Mouse (Mus musculus) layer of hippocampus, adult 11-12 months (tissue): ENCODE results near the gene Slamf7.
"Not testable (repeated sequence)": the region's sequence is repeated elsewhere in the genome, so short reads cannot be mapped to it uniquely, and the experiment has no call there.

Source experiments
- DNase-seq: peaks from one replicate; pipeline ENCODE4 v3.0.0; 2022; ENCODE audit warnings: low spot score

The Slamf7 gene

DNA sequence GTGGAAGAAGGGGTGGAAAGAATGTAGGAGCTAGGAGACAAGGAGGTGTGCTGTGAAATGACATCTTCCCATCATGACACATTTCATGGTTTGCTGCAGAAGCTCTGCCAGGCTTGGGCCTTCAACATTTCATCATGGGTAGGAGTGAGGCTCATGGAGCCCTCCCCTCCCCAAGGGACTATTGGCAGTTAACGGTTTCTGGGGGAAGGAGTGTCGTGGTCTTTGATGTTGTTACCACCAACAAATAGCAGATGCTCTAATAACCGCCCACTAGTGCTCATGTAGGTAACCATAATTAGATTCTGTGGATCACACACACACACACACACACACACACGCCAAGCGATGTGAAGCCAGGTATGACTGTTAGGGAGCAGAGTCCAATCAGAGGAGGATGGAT is at the start of gene Slamf7:
Gene Slamf7, minus strand, starts transcription at position 302 of the 400 bp plus-strand sequence.
- DNase-seq = no peak

DNA sequence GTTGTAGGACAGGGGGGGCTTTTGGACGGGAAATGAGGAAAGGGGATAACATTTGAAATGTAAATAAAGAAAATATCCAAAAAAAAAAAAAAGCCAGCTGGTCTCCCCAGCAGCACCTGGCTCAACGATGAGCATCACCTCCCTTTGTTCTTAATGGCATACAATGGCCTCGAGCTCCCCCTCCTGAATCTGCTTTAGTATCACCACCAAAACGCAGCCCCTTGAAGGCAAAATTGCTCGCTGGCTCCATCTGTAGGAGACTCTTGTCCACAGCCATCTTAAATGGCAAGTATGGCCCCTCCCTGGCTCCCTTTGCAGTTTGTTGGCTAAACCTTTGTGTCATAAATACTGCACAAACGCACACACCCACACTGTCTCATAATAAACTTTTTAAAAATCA is 46.1 kb upstream of the Slamf7 start:
- DNase-seq = peak; percentile 32

DNA sequence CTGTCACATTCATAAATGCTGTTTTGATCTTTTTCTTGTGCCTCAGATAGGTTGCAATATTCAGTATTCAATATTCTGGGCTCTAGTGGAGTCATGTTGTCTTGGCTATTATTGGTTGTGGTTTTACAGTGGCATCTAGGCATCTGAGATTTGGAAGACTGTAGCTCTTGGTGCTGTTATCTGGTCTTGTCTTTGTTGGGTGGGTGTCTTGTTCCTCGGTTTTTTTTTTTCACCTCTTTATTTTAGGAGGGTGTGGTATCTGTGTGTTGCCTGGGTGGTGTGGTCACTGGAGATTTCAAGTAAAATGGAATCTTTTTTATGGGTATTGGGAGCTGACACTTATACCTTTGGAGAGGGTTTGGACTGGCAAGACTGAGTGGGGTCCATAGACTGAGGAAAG is 41.1 kb upstream of the Slamf7 start:
- DNase-seq = no peak

DNA sequence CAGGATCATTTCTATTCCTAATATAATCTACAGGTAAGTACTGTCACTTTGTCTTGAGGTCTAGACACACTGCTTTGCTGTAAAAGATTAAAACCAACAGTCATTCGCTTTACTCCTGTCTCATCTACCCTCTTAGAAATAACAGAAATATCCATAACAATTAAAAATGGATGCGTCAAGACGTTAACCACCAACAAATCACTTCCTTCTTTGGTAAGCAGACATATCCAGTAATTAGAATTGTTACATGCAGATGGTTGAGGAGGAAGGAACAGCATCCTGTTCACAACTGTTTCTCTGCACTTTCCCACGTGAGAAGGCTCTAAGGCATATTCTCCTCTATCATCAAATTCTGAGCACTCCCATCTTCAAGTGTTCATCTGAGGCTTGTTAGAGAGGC is 34.5 kb upstream of the Slamf7 start:
- no peak for DNase-seq

DNA sequence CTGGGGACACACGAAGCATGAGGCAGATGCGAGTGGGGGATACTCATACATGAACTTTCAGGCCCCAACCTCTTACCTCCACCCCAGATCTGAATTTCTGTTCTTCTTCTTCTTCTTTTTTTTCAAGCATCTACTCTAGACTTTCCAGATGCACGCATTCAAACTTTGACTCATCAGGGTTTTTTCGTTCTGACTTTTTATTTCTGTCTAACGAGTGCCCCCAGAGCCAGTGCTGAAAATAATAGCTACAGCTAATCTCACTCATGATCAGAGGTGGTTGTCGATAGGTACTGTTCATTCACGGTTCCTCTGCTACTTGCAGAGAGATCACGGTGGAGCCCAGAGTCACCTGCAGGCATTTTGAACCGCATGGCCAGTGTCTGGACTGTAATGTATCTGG is 32.1 kb upstream of the Slamf7 start:
- DNase-seq = no peak

DNA sequence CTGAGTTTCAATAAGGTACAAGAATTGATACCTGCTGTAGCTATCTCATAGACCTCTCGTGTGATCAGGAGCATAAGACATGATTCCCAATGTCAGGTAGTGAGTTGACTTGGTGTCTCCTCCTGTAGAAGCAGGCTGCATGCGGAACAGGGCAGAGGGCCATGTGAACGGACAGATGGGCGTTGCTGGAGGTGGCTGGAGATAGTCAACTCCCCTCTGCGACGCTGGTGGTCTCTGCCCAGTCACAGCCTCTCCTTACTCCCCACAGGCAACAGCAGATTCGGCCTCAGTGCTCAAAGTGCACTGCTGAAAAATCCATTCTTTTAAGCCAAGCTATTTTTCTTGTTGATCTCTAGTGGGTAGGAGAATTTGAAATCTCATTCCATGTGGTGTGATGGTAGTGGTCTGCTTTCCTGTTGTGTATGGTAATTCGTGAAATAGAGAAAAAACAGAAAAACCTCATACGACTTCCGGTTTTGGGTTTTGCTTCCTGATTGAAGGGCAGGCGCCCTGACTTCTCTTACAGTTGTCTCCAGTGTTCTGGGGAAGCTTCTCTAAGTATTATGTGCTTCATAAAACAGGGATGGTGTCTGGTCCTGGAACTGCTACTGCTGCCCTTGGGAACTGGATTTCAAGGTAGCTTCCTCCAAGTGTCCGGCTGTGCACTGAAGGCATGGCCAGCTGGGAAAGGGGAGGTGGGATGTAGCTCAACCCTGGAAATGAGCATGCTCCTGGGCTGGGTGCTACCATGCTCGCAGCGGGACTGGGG is 28.9 kb upstream of the Slamf7 start, which contains the start of gene Cd48:
Gene Cd48, plus strand, starts transcription at position 479 of the 769 bp plus-strand sequence.
- DNase-seq = no peak

DNA sequence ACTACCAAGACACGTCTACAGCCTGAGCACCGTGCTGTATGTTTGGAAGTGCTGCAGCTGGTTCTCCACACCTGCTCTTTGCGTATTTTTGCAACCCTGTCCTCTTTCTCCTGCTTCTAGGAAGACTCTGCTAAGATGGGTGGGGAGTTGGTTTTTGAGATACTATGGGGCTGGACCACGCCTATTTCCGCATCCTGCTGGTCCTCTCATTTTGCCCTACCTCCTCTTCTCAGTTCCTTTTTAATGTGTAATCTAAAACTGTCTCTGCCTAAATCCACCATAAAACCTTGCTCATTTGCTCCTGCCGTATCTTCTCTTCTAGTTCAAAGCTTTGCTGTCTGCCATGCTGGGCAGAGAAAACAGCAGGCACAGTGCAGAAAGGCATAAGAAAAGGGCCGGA is 28.2 kb upstream of the Slamf7 start:
- DNase-seq = no peak

DNA sequence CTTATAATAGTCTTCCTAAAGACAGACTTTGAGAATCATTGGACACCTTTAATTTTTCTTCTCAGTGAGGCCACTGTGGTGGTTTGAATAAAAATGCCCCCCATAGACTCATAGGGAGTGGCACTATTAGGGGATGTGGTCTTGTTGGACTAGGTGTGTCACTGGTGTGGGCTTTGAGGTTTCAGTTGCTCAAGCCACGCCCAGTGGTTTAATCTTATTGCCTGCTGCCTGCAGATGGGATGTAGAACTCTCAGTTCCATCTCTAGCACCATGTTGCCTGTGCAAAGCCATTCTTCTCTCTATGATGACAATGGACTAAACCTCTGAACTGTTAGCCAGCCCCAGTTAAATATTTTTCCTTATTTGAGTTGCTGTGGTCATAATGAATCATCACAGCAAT is 24.9 kb upstream of the Slamf7 start:
- DNase-seq = no peak

DNA sequence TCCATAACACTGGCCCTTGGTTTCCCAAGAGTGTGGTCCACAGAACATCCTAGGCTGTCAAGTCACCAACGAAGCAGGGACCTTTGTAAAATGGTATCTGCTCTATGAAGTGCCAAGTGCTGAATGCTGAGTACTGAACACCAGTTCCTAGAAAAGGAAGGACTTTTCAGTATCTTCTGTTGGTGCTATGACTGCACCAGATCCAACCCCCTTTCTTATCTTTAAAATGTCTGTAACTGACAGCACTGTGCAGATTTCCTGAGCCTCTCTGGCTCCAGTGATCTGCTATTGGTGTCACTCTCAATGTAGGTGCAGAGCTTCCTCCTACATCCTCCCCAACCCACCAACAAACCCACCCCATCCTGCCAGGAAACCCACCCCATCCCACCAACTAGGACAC is 21.6 kb upstream of the Slamf7 start:
- no peak for DNase-seq

DNA sequence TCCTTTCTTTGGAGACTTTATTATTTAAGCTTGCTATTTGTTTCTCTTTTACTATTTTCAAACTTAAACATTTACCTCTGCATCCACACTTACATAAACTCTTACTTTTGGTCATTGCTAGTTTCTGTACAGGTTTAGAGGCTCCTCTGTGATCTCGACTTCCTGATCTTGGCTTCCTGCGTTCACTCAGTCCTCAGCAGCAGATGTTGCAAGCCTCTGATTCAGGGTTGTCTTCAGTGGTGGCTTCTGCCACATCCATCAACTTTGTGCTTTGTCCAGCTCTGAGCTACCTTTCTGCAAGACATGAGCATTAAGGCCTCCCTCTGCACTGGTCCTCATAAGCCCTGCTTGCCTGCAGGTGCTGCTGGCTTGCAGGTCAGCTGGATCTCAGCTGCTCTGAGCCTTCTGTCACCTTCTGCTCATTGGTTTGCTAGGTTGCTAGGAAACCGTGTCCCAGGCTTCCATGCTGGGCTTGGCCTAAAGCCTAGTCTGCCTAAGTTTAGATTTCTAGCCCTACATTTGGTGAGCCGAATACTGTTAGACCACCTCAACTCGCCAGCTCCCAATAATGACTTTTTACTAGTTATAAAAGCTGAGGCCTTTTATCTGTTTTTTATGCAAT is 20.1 kb upstream of the Slamf7 start:
- DNase-seq = peak; percentile 54

DNA sequence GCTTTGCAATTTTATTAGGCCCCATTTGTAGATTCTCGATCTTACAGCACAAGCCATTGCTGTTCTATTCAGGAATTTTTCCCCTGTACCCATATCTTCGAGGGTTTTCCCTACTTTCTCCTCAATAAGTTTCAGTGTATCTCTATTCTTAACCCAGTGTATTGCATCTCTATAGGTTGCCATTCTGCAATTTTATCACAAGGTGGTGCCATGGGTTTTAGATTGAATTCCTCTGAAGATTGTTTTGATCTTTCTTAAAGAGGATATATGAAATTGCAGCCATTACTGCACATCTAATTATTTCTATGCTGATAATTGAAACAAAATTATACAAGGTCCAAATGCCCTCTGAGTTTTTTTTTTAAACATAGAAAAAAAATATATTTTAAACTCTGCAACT is 19.6 kb upstream of the Slamf7 start:
- DNase-seq = not testable (repeated sequence)

DNA sequence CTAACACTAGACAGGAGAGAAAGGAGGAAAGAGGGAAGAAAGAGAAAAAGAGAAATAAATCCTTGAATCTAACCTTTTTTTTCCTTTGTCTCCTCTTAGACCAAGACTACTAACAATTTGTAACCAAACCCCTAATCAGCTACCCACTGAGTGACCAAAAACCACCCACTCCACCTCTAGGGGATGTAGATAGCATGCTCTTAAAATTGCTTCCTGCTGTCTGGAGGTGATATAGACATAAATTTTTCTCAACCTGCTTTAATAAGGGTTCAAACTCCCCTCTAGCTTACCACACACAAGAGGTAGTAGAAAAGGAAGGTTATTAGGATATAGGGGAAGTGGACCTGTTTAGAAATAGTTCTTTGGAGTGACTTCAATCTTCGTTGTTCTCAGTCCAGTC is 14.3 kb upstream of the Slamf7 start:
- DNase-seq = no peak

DNA sequence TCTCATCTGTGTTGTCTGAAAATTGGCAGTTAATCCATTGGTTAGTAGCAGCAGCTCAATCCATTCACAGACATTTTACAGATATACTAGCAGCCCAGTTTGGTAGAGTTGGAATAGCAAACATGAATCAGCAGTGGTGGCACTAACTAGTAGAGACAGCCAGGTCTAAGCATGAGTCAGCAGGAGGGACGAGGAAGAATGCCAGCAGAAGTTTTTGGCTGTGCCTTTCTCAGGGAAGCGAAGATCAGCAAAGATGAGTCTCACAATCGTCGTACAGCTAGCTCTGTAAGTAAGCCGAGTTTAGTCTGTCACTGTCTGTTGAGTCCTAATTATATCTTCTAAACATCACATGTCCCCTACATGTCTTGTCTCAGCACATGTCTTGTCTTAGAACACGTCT is 13.5 kb upstream of the Slamf7 start:
- no peak for DNase-seq

DNA sequence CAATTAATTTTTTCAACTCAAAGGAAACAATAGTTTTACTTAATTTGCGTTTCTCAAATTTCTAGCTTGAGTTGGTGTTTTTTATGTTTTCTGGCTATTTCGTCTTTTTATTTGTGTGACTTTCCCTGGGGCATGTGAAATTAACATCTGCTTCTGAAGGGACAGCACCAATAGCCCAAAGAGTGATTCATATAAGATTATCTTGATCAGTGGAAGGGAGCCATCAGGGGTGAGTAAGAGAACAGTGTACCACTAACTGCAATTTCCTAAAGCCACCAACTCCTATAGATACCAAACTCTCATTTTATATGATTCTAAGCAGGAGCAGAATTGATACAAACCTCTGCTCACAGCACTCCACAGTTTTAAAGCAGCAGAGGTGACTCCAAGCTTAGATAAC is 10.9 kb upstream of the Slamf7 start:
- no peak for DNase-seq

DNA sequence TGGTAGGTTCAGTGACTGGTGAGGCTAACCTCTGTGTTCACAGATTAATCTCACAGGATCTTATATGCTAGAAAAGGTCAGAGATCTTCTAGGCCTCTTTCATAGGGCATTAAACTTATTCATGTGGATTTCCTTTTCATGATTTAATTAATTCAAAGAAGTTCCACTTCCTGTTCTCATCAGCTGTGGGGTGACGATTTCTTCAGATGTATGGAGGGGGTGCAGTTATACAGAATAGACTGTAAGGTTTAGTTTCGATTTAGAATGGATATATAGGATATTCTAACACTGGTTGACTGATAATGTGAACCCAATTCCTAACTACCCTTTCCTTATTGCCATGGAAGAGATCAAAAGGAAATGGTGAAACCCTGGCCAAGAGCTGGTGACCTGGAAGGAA is 8.6 kb upstream of the Slamf7 start:
- no peak for DNase-seq

DNA sequence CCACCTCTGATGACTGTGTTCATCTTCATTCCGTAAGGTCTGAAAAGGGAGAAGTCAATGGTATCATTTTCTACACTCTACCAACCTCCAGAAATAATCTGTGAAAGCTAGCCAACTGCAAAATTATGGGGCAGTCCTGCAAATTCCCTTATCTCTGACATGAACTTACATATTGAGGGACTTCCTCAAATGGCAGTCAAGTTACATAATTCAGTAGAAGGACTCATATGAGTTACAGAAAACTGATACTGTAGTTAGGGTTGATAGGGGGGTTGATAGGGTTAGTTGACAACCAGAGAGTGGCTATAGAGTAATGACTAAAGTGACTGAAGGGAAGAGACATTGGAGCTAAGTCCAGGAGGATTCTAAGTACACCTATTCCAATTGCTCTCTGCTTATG is 7.6 kb upstream of the Slamf7 start:
- no peak for DNase-seq

DNA sequence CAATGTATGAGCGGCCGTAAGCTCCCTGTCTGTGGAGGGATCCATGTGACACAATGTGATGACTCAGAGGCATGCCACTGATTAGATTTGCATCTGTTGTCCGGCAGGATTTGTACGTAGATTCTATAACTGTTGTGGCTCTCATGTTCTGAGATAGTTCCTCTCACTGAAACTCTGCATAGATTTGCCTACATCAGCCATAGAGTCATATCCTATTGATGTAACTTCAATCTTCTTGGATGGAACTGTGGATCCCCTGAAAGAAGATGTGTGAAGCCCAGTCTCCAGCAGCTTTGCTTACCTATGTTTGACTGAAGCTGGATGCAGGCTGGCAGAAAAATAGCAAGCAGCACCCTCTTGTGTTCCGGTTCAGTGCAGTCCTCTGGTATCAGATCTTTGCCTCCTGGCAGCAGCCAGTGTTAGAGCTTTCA is 5.7 kb upstream of the Slamf7 start:
- DNase-seq = peak; percentile 51

DNA sequence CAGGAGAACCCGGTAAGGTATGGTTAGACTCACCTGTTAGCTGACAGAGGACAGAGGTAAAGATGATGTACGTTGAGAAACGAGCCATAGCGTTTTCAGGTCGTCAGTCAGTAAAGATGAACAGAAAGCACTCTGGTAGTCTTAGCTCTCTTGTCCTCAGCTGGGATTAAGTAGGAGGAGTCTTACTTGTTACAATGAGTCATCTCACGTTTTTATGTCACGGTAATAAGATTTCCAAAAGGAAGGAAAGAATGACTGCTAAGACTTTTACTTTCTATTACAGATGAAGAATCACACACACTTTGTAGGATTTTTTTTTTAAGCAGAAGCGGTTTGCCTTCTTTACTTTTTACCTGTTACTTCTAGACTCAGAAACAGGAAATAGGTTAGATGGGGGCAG is 4.0 kb downstream of the Slamf7 start:
- DNase-seq = no peak

DNA sequence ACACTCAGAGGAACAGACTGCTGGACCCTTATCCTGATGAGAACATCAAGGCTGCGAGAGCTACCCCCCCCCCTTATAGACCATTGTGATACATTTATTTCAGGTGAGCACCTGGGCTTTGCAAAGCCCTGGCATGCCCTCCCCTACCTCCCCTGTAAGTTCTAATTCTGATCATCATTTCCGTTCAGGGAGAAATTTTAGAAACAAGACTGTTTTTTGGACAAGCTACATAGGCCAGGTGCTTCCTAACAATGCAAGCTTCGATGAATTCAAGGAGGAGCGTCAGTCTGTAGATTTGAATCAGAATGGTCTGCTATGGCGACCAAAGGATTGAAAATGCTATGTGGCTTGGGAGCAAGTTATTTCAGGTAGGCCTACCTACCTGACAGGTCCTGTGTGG is 5.1 kb downstream of the Slamf7 start:
- DNase-seq = no peak

DNA sequence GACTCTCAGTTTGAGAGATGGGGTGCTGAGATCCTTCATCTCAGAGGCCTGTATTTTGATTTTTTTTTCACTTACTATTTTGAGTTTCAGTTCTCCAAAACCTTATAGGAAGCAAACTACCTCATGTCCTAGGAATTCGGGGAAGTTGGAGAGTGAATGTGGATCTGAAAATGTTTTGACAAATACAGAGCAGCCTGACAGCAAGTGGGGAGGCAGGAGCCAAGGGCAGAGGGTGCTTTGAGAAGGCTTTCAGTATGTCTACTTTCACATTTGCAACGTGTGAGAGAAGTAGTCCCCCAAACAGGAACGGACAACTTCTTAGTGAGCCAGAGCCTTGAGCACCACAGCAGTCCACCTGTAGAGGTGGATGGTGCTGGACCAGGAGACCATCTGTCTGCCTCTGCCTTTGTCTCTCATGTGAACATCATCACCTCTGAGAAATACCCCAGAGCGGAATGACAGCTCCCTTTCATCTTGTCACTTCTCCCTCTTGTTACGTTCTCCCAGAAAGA is 6.3 kb downstream of the Slamf7 start:
- DNase-seq = no peak

DNA sequence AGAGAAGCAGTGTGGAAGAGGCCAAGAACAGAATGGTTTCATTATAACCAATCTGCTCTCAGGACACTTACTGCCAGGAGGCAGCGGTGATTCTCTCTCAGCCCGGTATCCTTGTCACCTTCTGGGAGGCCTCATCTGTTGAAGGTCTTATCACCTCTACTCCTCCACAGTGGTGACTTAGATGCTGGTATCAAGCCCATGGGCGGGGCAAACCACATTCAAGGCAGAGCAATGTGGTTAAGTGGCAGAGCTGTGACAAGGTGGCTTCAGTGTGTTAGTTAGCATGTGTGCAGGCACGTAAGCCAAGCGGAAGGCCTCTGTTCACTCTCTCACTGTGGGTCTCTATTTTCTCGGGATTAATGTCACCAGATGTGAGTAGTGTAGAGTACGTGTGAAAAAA is 9.2 kb downstream of the Slamf7 start:
- no peak for DNase-seq

DNA sequence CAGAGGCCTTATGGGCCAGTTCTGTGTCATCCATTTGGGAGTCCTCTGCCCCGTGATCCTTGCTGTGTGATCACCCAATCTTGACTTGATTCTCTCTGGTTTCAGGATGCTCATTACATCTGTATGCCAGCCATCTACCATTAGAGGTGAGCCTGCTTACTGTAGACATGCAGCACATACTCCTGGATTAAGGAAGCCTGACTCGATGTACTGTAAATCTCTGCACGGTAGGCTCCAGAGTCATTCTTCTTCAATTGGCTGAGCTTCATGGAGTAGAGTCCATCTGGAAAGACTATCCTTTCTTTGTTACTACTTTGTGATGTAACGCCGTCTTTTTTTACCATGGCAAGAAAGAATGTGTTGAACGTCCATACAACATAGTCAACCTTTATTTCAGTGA is 12.0 kb downstream of the Slamf7 start:
- no peak for DNase-seq

DNA sequence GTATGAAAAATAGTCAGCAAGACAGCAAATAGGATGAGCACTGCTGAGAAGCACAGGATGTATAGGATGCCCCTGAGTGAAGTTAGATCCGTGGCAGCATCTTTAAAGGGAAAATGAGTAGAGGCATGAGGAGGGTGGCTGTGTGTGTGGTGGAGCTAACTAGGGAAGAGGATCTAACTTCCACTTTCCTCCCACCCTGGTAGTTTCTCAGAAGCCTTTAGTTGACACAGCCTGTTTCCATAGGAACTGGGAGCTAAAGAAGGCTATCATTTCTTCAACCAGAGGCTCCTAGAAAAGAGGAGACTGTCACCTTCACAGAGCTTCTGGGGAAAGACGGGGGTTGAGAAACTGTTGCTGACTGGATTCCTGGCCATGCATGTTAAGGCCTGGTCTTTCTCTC is 14.1 kb downstream of the Slamf7 start:
- DNase-seq = no peak

DNA sequence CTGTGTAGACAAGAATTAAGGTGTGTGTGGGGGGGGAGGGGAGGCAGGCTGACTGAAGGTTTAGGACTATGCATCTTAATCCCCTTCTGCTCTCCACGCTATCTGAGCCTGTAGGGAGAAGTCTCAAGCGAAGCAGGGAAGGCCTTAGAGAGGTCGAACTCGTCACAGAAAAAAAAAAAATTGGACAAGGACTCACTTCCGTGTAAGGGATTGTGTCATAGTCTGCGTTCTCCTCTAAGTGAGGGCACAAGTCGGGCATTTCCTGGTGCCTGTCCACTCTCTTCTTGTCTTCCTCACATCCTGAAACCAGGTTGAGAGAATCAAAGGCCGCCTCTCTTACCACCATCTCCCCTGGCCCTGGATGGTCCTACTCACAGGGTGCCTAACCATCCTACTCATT is 15.7 kb downstream of the Slamf7 start:
- no peak for DNase-seq
